Mouse (Mus musculus) lung, postnatal 0 days (tissue): Measurements from ENCODE around the gene Pde11a.

Source experiments
- CTCF ChIP-seq: IDR thresholded peaks from 2 replicates; pipeline ENCODE4 v1.5.1; 2016; ENCODE audit warnings: antibody characterized with exemption, mild to moderate bottlenecking
- EP300 ChIP-seq: IDR thresholded peaks from 2 replicates; pipeline ENCODE4 v1.6.1; 2016; ENCODE audit warnings: antibody characterized with exemption, mild to moderate bottlenecking, control low read depth

GRCm38 (mm10) chr2:75987739-75988138 lies 350.8 kb downstream of the Pde11a start:
- TF ChIP-seq CTCF (no peak), EP300 (no peak)
